Mouse (Mus musculus) myocyte (in vitro differentiated cells): ENCODE data around the gene Arhgap8. TPM values are rescaled to one million over a fixed set of nuclear protein-coding genes. Genes with fewer than 3 reads are reported as not detected.
A peak's percentile ranks its signal among the peaks of the same experiment; 100 is the strongest.

ENCODE experiments used
- H3K27me3 ChIP-seq: one replicate; pipeline ENCODE4 v1.6.1; 2011; ENCODE audit not compliant: control insufficient read depth, insufficient read depth, insufficient read length
- H3K36me3 ChIP-seq: one replicate; pipeline ENCODE4 v1.6.1; 2011; ENCODE audit not compliant: control insufficient read depth, insufficient read depth
- H3K4me2 ChIP-seq: one replicate; pipeline ENCODE4 v1.6.1; 2011; ENCODE audit warnings: low read depth, control low read depth
- H3K4me3 ChIP-seq: one replicate; pipeline ENCODE4 v1.5.1; 2011; ENCODE audit warnings: mild to moderate bottlenecking, control low read depth, moderate library complexity
- H3K79me2 ChIP-seq: one replicate; pipeline ENCODE4 v1.6.1; 2011; ENCODE audit not compliant: control insufficient read depth, insufficient read depth
- H3ac ChIP-seq: one replicate; pipeline ENCODE4 v1.6.1; 2011; ENCODE audit not compliant: control insufficient read depth, insufficient read length
- CEBPB ChIP-seq: IDR thresholded peaks from 2 replicates; pipeline ENCODE4 v1.6.1; 2011; ENCODE audit warnings: mild to moderate bottlenecking, moderate library complexity; ENCODE audit not compliant: poor library complexity, insufficient read depth, severe bottlenecking
- E2F4 ChIP-seq: IDR thresholded peaks from one replicate; pipeline ENCODE4 v1.6.1; 2011; ENCODE audit warnings: mild to moderate bottlenecking, control low read depth, moderate library complexity; ENCODE audit not compliant: insufficient read depth
- MAX ChIP-seq: IDR thresholded peaks from one replicate; pipeline ENCODE4 v1.6.1; 2011; ENCODE audit warnings: low read depth, mild to moderate bottlenecking, control low read depth
- MYOD1 ChIP-seq, 3 experiments: IDR thresholded peaks; one replicate each; pipeline ENCODE4 v1.6.1; 2011; ENCODE audit warnings: control low read depth in 2 of 3, low read depth in 2 of 3, mild to moderate bottlenecking in 2 of 3, moderate library complexity in 1 of 3; ENCODE audit not compliant: insufficient read length in 2 of 3, control insufficient read depth in 1 of 3
- MYOG ChIP-seq, 3 experiments: IDR thresholded peaks; one replicate each; pipeline ENCODE4 v1.6.1; 2011; ENCODE audit warnings: control low read depth in 2 of 3, low read depth in 2 of 3, mild to moderate bottlenecking in 2 of 3; ENCODE audit not compliant: insufficient read length in 2 of 3, control insufficient read depth in 1 of 3, insufficient read depth in 1 of 3
- POLR2A ChIP-seq: IDR thresholded peaks from one replicate; pipeline ENCODE4 v1.6.1; 2011; ENCODE audit warnings: low read depth, mild to moderate bottlenecking, control low read depth, moderate library complexity; ENCODE audit not compliant: insufficient read length
- POLR2AphosphoS2 ChIP-seq: IDR thresholded peaks from one replicate; pipeline ENCODE4 v1.6.1; 2011; ENCODE audit warnings: low read depth, control low read depth; ENCODE audit not compliant: insufficient read length
- REST ChIP-seq: IDR thresholded peaks from one replicate; pipeline ENCODE4 v1.6.1; 2011; ENCODE audit warnings: mild to moderate bottlenecking, control low read depth, moderate library complexity; ENCODE audit not compliant: insufficient read depth, insufficient read length
- SRF ChIP-seq: IDR thresholded peaks from one replicate; pipeline ENCODE4 v1.6.1; 2011; ENCODE audit warnings: low read depth; ENCODE audit not compliant: control insufficient read depth, insufficient read length
- TCF12 ChIP-seq: IDR thresholded peaks from one replicate; pipeline ENCODE4 v1.6.1; 2011; ENCODE audit warnings: mild to moderate bottlenecking, control low read depth; ENCODE audit not compliant: poor library complexity, insufficient read depth, severe bottlenecking
- TCF3 ChIP-seq: IDR thresholded peaks from one replicate; pipeline ENCODE4 v1.6.1; 2011; ENCODE audit warnings: low read depth, control low read depth; ENCODE audit not compliant: insufficient read length
- USF1 ChIP-seq: IDR thresholded peaks from one replicate; pipeline ENCODE4 v1.6.1; 2011; ENCODE audit warnings: low read depth, mild to moderate bottlenecking, control low read depth, moderate library complexity
- polyA plus RNA-seq: library from polyadenylated mRNA; unstranded; fragments of >200 nt; fragmentation: generic; extraction: Trizol; gene quantifications from one replicate; pipeline ENCODE4 v1.2.1, GENCODE M21; 2012; ENCODE audit warnings: missing spikeins

Arhgap8 gene
- polyA plus RNA-seq, 1 experiment, result not detected

- H3K27me3 ChIP-seq, result no peaks in the 10 kb centered on the region
- no peaks in the 10 kb centered on the region for H3K36me3 ChIP-seq
- H3K79me2 ChIP-seq, result no peaks in the 10 kb centered on the region
- no peak overlapping the region for H3K4me2 ChIP-seq
- H3ac ChIP-seq, result no peak overlapping the region
- no peak overlapping the region for H3K4me3 ChIP-seq
- TF ChIP-seq MAX (no peak), USF1 (no peak), E2F4 (no peak), REST (no peak), TCF3 (no peak), SRF (no peak), MYOG (IDR thresholded peaks at IDR 0.05; ENCODE audit: control insufficient read depth in 1 of 3, insufficient read depth in 1 of 3, insufficient read length in 2 of 3, low read depth in 2 of 3) (no peak), CEBPB (no peak)
Measured at GRCm38 (mm10) chr15:84769641-84770341, 49.9 kb downstream of the Arhgap8 start.

GRCm38 (mm10) chr15:84772191-84773111 is 52.6 kb downstream of the Arhgap8 start:
- no peaks in the 10 kb centered on the region for H3K36me3 ChIP-seq
- no peaks in the 10 kb centered on the region for H3K79me2 ChIP-seq
- H3ac ChIP-seq, result no peak overlapping the region
- TF ChIP-seq E2F4 (no peak), USF1 (peak; percentile 86)
- no peak overlapping the region for H3K4me2 ChIP-seq
- no peak overlapping the region for H3K4me3 ChIP-seq
- peaks cover 6% of the 10 kb centered on the region for H3K27me3 ChIP-seq

- H3K27me3 ChIP-seq, result peaks cover 10% of the 10 kb centered on the region
- no peak overlapping the region for H3ac ChIP-seq
- peak overlapping the region; percentile 67 for H3K4me2 ChIP-seq
- no peaks in the 10 kb centered on the region for H3K36me3 ChIP-seq
- H3K4me3 ChIP-seq, result no peak overlapping the region
- TF ChIP-seq USF1 (no peak), MYOG (IDR thresholded peaks at IDR 0.05; ENCODE audit: control insufficient read depth in 1 of 3, insufficient read depth in 1 of 3, insufficient read length in 2 of 3, low read depth in 2 of 3) (no peak), SRF (no peak), POLR2AphosphoS2 (no peak), REST (no peak), TCF12 (no peak), E2F4 (no peak), MAX (no peak), CEBPB (no peak), POLR2A (no peak), TCF3 (no peak), MYOD1 (IDR thresholded peaks at IDR 0.05; ENCODE audit: control insufficient read depth in 1 of 3, insufficient read length in 2 of 3, low read depth in 2 of 3) (no peak)
- no peaks in the 10 kb centered on the region for H3K79me2 ChIP-seq
Measured at GRCm38 (mm10) chr15:84775421-84776174, 55.7 kb downstream of the Arhgap8 start.

- TF ChIP-seq POLR2AphosphoS2 (no peak), CEBPB (no peak), USF1 (no peak), TCF3 (no peak), REST (no peak), MYOD1 (IDR thresholded peaks at IDR 0.05; ENCODE audit: control insufficient read depth in 1 of 3, insufficient read length in 2 of 3, low read depth in 2 of 3) (no peak), MYOG (IDR thresholded peaks at IDR 0.05; ENCODE audit: control insufficient read depth in 1 of 3, insufficient read depth in 1 of 3, insufficient read length in 2 of 3, low read depth in 2 of 3) (no peak), E2F4 (no peak), SRF (no peak), MAX (no peak)
- Histone ChIP-seq H3K36me3 (no peaks in the 10 kb centered on the region), H3ac (no peak overlapping the region), H3K4me2 (no peak overlapping the region), H3K79me2 (no peaks in the 10 kb centered on the region), H3K4me3 (no peak overlapping the region), H3K27me3 (peaks cover 10% of the 10 kb centered on the region)
Measured at GRCm38 (mm10) chr15:84778587-84778986, 58.7 kb downstream of the Arhgap8 start.
